Mouse (Mus musculus) E14TG2a.4 (cell line): ENCODE results near the gene Strn4.
A peak's percentile ranks its signal among the peaks of the same experiment; 100 is the strongest.

Experiments used
- H3K27me3 ChIP-seq: 2 replicates; pipeline ENCODE4 v1.6.1; 2014; ENCODE audit warnings: low read length, control low read depth; ENCODE audit not compliant: insufficient read depth
- H3K36me3 ChIP-seq: 2 replicates; pipeline ENCODE4 v1.6.1; 2014; ENCODE audit warnings: low read length, control low read depth; ENCODE audit not compliant: insufficient read depth
- H3K4me1 ChIP-seq: replicated peaks from 2 replicates; pipeline ENCODE4 v1.6.1; 2014; ENCODE audit warnings: low read depth, low read length, control low read depth
- H3K4me3 ChIP-seq: replicated peaks from 2 replicates; pipeline ENCODE4 v1.5.1; 2014; ENCODE audit warnings: mild to moderate bottlenecking, low read length
- H3K9me3 ChIP-seq: 2 replicates; pipeline ENCODE4 v1.6.1; 2014; ENCODE audit warnings: low read length, control low read depth
- CTCF ChIP-seq: conservative IDR thresholded peaks from 2 replicates; pipeline ENCODE4 v1.5.1; 2014; ENCODE audit warnings: low read length
- NANOG ChIP-seq: IDR thresholded peaks from 2 replicates; pipeline ENCODE4 v1.6.1; 2014; ENCODE audit warnings: borderline replicate concordance, low read length, mixed read lengths
- POU5F1 ChIP-seq: IDR thresholded peaks from 2 replicates; pipeline ENCODE4 v1.6.1; 2014; ENCODE audit warnings: low read length, borderline replicate concordance

Strn4 gene

GRCm38 (mm10) chr7:16817693-16818092 is 2.0 kb downstream of the Strn4 start:
- H3K36me3 ChIP-seq: peaks cover 62% of the 10 kb centered on the region
- peak overlapping the region; percentile 97 for H3K4me3 ChIP-seq
- H3K4me1 ChIP-seq: peaks cover 49% of the 10 kb centered on the region
- H3K9me3 ChIP-seq: no peaks in the 10 kb centered on the region
- no peak for TF ChIP-seq POU5F1
- no peak for TF ChIP-seq CTCF
- no peak for TF ChIP-seq NANOG
- H3K27me3 ChIP-seq: peaks cover 4% of the 10 kb centered on the region; the same call in 1 of the 2 replicates

- Histone ChIP-seq H3K9me3 (no peaks in the 10 kb centered on the region), H3K4me1 (peaks cover 55% of the 10 kb centered on the region), H3K4me3 (no peak overlapping the region), H3K36me3 (peaks cover 66% of the 10 kb centered on the region), H3K27me3 (no peaks in the 10 kb centered on the region)
- no peak for TF ChIP-seq NANOG
- no peak for TF ChIP-seq POU5F1
Measured at GRCm38 (mm10) chr7:16819794-16820193, 4.1 kb downstream of the Strn4 start.

- no peak for TF ChIP-seq NANOG
- TF ChIP-seq POU5F1: no peak
- TF ChIP-seq CTCF: no peak
- Histone ChIP-seq H3K4me1 (peaks cover 58% of the 10 kb centered on the region), H3K27me3 (no peaks in the 10 kb centered on the region), H3K9me3 (no peaks in the 10 kb centered on the region), H3K36me3 (peaks cover 69% of the 10 kb centered on the region), H3K4me3 (no peak overlapping the region)
Measured at GRCm38 (mm10) chr7:16820271-16820763, 4.6 kb downstream of the Strn4 start.

- Histone ChIP-seq H3K9me3 (no peaks in the 10 kb centered on the region), H3K36me3 (peaks cover 77% of the 10 kb centered on the region), H3K27me3 (no peaks in the 10 kb centered on the region), H3K4me3 (no peak overlapping the region), H3K4me1 (peaks cover 60% of the 10 kb centered on the region)
- TF ChIP-seq POU5F1: no peak
- no peak for TF ChIP-seq CTCF
- TF ChIP-seq NANOG: no peak
Measured at GRCm38 (mm10) chr7:16821091-16821490, 5.4 kb downstream of the Strn4 start.

GRCm38 (mm10) chr7:16821669-16822101 is 6.0 kb downstream of the Strn4 start:
- peaks cover 65% of the 10 kb centered on the region for H3K4me1 ChIP-seq
- H3K4me3 ChIP-seq: no peak overlapping the region
- H3K36me3 ChIP-seq: peaks cover 82% of the 10 kb centered on the region
- TF ChIP-seq POU5F1 (no peak), NANOG (no peak), CTCF (no peak)
- H3K9me3 ChIP-seq: no peaks in the 10 kb centered on the region
- H3K27me3 ChIP-seq: no peaks in the 10 kb centered on the region

GRCm38 (mm10) chr7:16823734-16824133 is 8.0 kb downstream of the Strn4 start:
- peaks cover 92% of the 10 kb centered on the region for H3K36me3 ChIP-seq
- H3K4me3 ChIP-seq: no peak overlapping the region
- TF ChIP-seq POU5F1 (no peak), NANOG (no peak), CTCF (no peak)
- H3K4me1 ChIP-seq: peaks cover 46% of the 10 kb centered on the region
- no peaks in the 10 kb centered on the region for H3K9me3 ChIP-seq
- no peaks in the 10 kb centered on the region for H3K27me3 ChIP-seq

GRCm38 (mm10) chr7:16825785-16826184 is 10.1 kb downstream of the Strn4 start:
- Histone ChIP-seq H3K9me3 (no peaks in the 10 kb centered on the region), H3K27me3 (no peaks in the 10 kb centered on the region), H3K4me3 (no peak overlapping the region), H3K36me3 (peaks cover 97% of the 10 kb centered on the region), H3K4me1 (peaks cover 40% of the 10 kb centered on the region)
- 0 out of 2 replicates have a peak, but pooled peaks have one; percentile 11 for TF ChIP-seq CTCF
- no peak for TF ChIP-seq POU5F1

GRCm38 (mm10) chr7:16826571-16826970 is 10.9 kb downstream of the Strn4 start:
- peak overlapping the region; percentile 52; the same call in 1 of the 2 replicates for H3K4me3 ChIP-seq
- no peaks in the 10 kb centered on the region for H3K9me3 ChIP-seq
- H3K36me3 ChIP-seq: peaks cover 99% of the 10 kb centered on the region
- H3K4me1 ChIP-seq: peaks cover 41% of the 10 kb centered on the region
- H3K27me3 ChIP-seq: no peaks in the 10 kb centered on the region
- no peak for TF ChIP-seq CTCF
- TF ChIP-seq NANOG: no peak
- no peak for TF ChIP-seq POU5F1

- Histone ChIP-seq H3K36me3 (peaks cover 99% of the 10 kb centered on the region), H3K27me3 (no peaks in the 10 kb centered on the region), H3K4me3 (no peak overlapping the region), H3K4me1 (peaks cover 38% of the 10 kb centered on the region), H3K9me3 (no peaks in the 10 kb centered on the region)
- TF ChIP-seq POU5F1: no peak
- no peak for TF ChIP-seq CTCF
- TF ChIP-seq NANOG: no peak
Measured at GRCm38 (mm10) chr7:16827274-16827673, 11.6 kb downstream of the Strn4 start.
